In the genomic region with DNA sequence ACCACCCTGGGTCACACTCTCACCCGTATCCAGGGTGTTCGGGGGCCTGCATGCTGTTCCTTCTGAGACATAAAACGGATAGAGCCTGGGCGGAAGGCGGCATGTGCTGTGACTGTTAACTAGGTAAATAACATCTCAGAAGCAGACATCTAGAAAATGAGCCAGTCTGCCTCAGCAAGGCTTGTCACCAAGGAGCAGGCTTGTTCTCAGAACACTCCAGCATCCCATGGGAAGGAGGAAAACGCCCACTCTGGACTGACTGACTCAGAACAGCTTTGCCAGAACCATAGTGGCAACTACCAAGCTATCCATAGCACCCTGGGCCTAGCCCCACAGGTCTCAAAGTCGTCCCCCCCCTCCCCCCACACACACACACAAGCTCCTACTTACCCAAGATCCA, we compare ENCODE assay signal across 22 mouse cellular contexts.
DNase-seq lines count a peak whose midpoint lies in the region; TF ChIP-seq lines count a peak whose summit lies in the region.
"Had no signal": no experiment of that assay in that cellular context is flagged by ENCODE, and none has a peak within 500 bp of the region (broad histone marks: within the 10 kb centered on the region; RNA-seq: fewer than 3 reads in every experiment).

No protein-coding gene starts in this region.

- intact Hi-C loops in left cerebral cortex, adult 2 months (cut with DNase I), result no loop called here

- peak overlapping the region; percentile 6; the same call in 1 of the 2 replicates for H3K27ac ChIP-seq in left cerebral cortex, adult 2 months
- H3K27ac ChIP-seq: forebrain, embryonic 13.5 days; liver, embryonic 14.5 days had no signal

- peak; percentile 33 to 41 for DNase-seq in frontal cortex, postnatal 36 days (ENCODE audit: low spot score in 2 of 2)
- no peak for DNase-seq in frontal cortex, postnatal 14 days (ENCODE audit: low spot score in 2 of 2)
- DNase-seq in left cerebral cortex, adult 2 months (ENCODE audit: extremely low spot score in 1 of 2, low spot score in 2 of 2), result no peak
- DNase-seq in left cerebral cortex, adult 11 months (ENCODE audit: low spot score), result no peak
- DNase-seq in right cerebral cortex, adult 2 months (ENCODE audit: low spot score in 2 of 2), result peak; percentile 43 to 61
- no peak for DNase-seq in right cerebral cortex, postnatal 25 days
- DNase-seq in kidney, postnatal 36 days, result no peak
- DNase-seq: adrenal gland, postnatal 10 days; cerebellum, adult 11 months; cerebellum, adult 9-10 months; cerebellum, postnatal 36 days; gastrocnemius, postnatal 14 days; heart, postnatal 14 days; kidney, adult 9 months; kidney, postnatal 10 days; liver; lung, adult 2 months; spleen, adult 18-20 months; thymus, adult 18-20 months; thymus, postnatal 36 days had no signal

- no peak overlapping the region for H3K4me3 ChIP-seq in left cerebral cortex, adult 2 months
- H3K4me3 ChIP-seq: forebrain, embryonic 13.5 days had no signal

- no peak for TF ChIP-seq CTCF in left cerebral cortex, adult 2 months (IDR thresholded peaks at IDR 0.05)

Comparison
In these comparisons a context has a peak if more than half of its experiments do, and no peak if none do; other contexts are left out.
1. DNase-seq: peak in frontal cortex, postnatal 36 days (2 of 2) and right cerebral cortex, adult 2 months (2 of 2); none in frontal cortex, postnatal 14 days (0 of 2), left cerebral cortex, adult 2 months (0 of 2), left cerebral cortex, adult 11 months (single experiment), right cerebral cortex, postnatal 25 days (single experiment) and kidney, postnatal 36 days (0 of 2).